Mouse (Mus musculus) liver, embryonic 12.5 days (tissue): ENCODE data around the gene Dcdc2b. TPM values are rescaled to one million over a fixed set of nuclear protein-coding genes. Genes with fewer than 3 reads are reported as not detected.
A peak's percentile ranks its signal among the peaks of the same experiment; 100 is the strongest.

Experiments
- ATAC-seq: fragments of 200-750 bp; cut with Nextera tagmentation; 2 replicates; pipeline ENCODE4 v1.8.0; 2017; ENCODE audit warnings: moderate number of reproducible peaks, mild to moderate bottlenecking, moderate library complexity
- H3K27ac ChIP-seq: fragments of 300-500 bp; sonication (generic); 2 replicates; pipeline ENCODE4 v1.5.1; 2016; ENCODE audit warnings: mild to moderate bottlenecking
- H3K27me3 ChIP-seq: fragments of 300-500 bp; sonication (generic); replicated peaks from 2 replicates; pipeline ENCODE4 v1.6.1; 2016; ENCODE audit warnings: mild to moderate bottlenecking, moderate library complexity
- H3K36me3 ChIP-seq: fragments of 300-500 bp; sonication (generic); 2 replicates; pipeline ENCODE4 v1.6.1; 2016; ENCODE audit warnings: mild to moderate bottlenecking, moderate library complexity
- H3K4me1 ChIP-seq: fragments of 300-500 bp; sonication (generic); 2 replicates; pipeline ENCODE4 v1.6.1; 2016
- H3K4me2 ChIP-seq: fragments of 300-500 bp; sonication (generic); 2 replicates; pipeline ENCODE4 v1.6.1; 2016; ENCODE audit warnings: mild to moderate bottlenecking, moderate library complexity
- H3K4me3 ChIP-seq: fragments of 300-500 bp; sonication (generic); 2 replicates; pipeline ENCODE4 v1.5.1; 2016; ENCODE audit warnings: mild to moderate bottlenecking, moderate library complexity
- H3K9ac ChIP-seq: fragments of 300-500 bp; sonication (generic); 2 replicates; pipeline ENCODE4 v1.6.1; 2016; ENCODE audit warnings: mild to moderate bottlenecking, moderate library complexity
- H3K9me3 ChIP-seq: fragments of 300-500 bp; sonication (generic); replicated peaks from 2 replicates; pipeline ENCODE4 v1.6.1; 2016; ENCODE audit warnings: mild to moderate bottlenecking, moderate library complexity
- WGBS: fragments of 180-500 bp; shearing (Covaris S2); methylation state at CpG from one replicate; pipeline ENCODE4 v1.1.7; 2016; ENCODE audit not compliant: insufficient replicate concordance; 5-methylcytosine and 5-hydroxymethylcytosine counted together
- polyA plus RNA-seq: library from polyadenylated mRNA; unstranded; fragments of >200 nt; fragmentation: Nextera tagmentation; extraction: Ambion mirVana; gene quantifications from 2 replicates; pipeline ENCODE4 v1.2.1, GENCODE M21; 2016

The Dcdc2b gene
- polyA plus RNA-seq, 1 experiment from 2014 or later: 1.3 TPM

GRCm38 (mm10) chr4:129618786-129619691 is 5.0 kb upstream of the Dcdc2b start, which contains the start of gene Iqcc:
Gene Iqcc (minus strand): TSS chr4:129619099.
- peak within 1 kb of the TSS; percentile 82 for H3K27ac ChIP-seq
- H3K4me1 ChIP-seq: peaks cover 47% of the 10 kb centered on the region
- peak within 1 kb of the TSS; percentile 86 for H3K9ac ChIP-seq
- peak within 1 kb of the TSS; percentile 74 for H3K4me3 ChIP-seq
- peak; percentile 91 for ATAC-seq
- H3K27me3 ChIP-seq: no peaks in the 10 kb centered on the region
- H3K9me3 ChIP-seq: no peaks in the 10 kb centered on the region
- H3K36me3 ChIP-seq: peaks cover 24% of the 10 kb centered on the region
- WGBS: 5% methylated on average over 44 of the region's 44 CpGs
- peak within 1 kb of the TSS; percentile 91 for H3K4me2 ChIP-seq

GRCm38 (mm10) chr4:129618031-129618430 is 4.0 kb upstream of the Dcdc2b start:
- H3K4me2 ChIP-seq: peak overlapping the region; percentile 91
- no peak for ATAC-seq
- 86% methylated on average over 5 of the region's 5 CpGs for WGBS
- peaks cover 28% of the 10 kb centered on the region for H3K36me3 ChIP-seq
- H3K4me3 ChIP-seq: peak overlapping the region; percentile 74
- peak overlapping the region; percentile 82 for H3K27ac ChIP-seq
- H3K9me3 ChIP-seq: no peaks in the 10 kb centered on the region
- H3K4me1 ChIP-seq: peaks cover 37% of the 10 kb centered on the region
- H3K27me3 ChIP-seq: no peaks in the 10 kb centered on the region
- peak overlapping the region; percentile 86 for H3K9ac ChIP-seq

GRCm38 (mm10) chr4:129617121-129617641 is 3.1 kb upstream of the Dcdc2b start:
- no peak for ATAC-seq
- Histone ChIP-seq H3K9me3 (no peaks in the 10 kb centered on the region), H3K27ac (no peak overlapping the region), H3K4me1 (peaks cover 29% of the 10 kb centered on the region), H3K4me2 (no peak overlapping the region), H3K36me3 (peaks cover 28% of the 10 kb centered on the region), H3K9ac (no peak overlapping the region), H3K4me3 (no peak overlapping the region), H3K27me3 (no peaks in the 10 kb centered on the region)
- 87% methylated on average over 7 of the region's 7 CpGs for WGBS

- Histone ChIP-seq H3K27me3 (no peaks in the 10 kb centered on the region), H3K4me1 (peaks cover 27% of the 10 kb centered on the region), H3K4me3 (no peak overlapping the region), H3K9ac (no peak overlapping the region), H3K36me3 (peaks cover 28% of the 10 kb centered on the region), H3K27ac (no peak overlapping the region), H3K9me3 (no peaks in the 10 kb centered on the region), H3K4me2 (no peak overlapping the region)
- no peak for ATAC-seq
- WGBS: 86% methylated on average over 3 of the region's 3 CpGs
These were observed 2.6 kb upstream of the Dcdc2b start for GRCm38 (mm10) chr4:129616631-129617030.

DNA sequence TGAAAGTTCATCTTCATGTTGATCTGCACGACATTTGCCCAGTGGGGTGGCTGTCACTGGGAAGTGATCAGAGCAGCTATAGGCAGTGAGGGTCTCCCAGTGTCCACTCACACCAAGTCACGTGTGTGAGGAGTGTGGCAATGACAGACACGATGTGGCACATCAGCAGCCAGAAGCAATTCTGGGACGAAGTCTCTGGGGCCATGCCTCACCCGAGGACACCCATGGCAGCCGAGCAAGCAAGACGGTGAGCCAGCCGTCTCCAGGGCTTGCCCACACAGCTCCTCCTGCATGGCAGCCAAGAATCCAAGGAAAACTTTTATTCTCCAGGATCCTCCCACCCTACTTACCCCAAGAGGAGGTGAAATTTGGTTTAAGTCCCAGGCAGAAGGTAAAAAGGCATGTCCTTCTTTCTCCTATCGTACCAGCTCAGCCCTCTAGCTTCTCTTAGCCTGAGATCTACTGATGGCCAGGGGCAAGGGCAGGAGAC is 1.8 kb upstream of the Dcdc2b start:
- Histone ChIP-seq H3K4me1 (peaks cover 21% of the 10 kb centered on the region), H3K4me3 (no peak overlapping the region), H3K27me3 (no peaks in the 10 kb centered on the region), H3K4me2 (no peak overlapping the region), H3K27ac (no peak overlapping the region), H3K9ac (no peak overlapping the region), H3K9me3 (no peaks in the 10 kb centered on the region), H3K36me3 (peaks cover 28% of the 10 kb centered on the region)
- no peak for ATAC-seq
- 81% methylated on average over 9 of the region's 9 CpGs for WGBS

GRCm38 (mm10) chr4:129610472-129610871 is 3.6 kb downstream of the Dcdc2b start:
- Histone ChIP-seq H3K4me3 (no peak overlapping the region), H3K36me3 (peaks cover 49% of the 10 kb centered on the region), H3K27me3 (no peaks in the 10 kb centered on the region), H3K9me3 (no peaks in the 10 kb centered on the region), H3K9ac (no peak overlapping the region), H3K27ac (no peak overlapping the region), H3K4me2 (no peak overlapping the region), H3K4me1 (peaks cover 15% of the 10 kb centered on the region)
- WGBS: 64% methylated on average over 4 of the region's 4 CpGs
- ATAC-seq: no peak

GRCm38 (mm10) chr4:129610026-129610425 is 4.0 kb downstream of the Dcdc2b start:
- Histone ChIP-seq H3K4me2 (no peak overlapping the region), H3K9me3 (no peaks in the 10 kb centered on the region), H3K36me3 (peaks cover 54% of the 10 kb centered on the region), H3K9ac (no peak overlapping the region), H3K4me3 (no peak overlapping the region), H3K27me3 (no peaks in the 10 kb centered on the region), H3K4me1 (peaks cover 15% of the 10 kb centered on the region), H3K27ac (peak overlapping the region; percentile 2; the same call in 1 of the 2 replicates)
- 78% methylated on average over 4 of the region's 4 CpGs for WGBS
- ATAC-seq: no peak

GRCm38 (mm10) chr4:129609139-129609631 is 4.9 kb downstream of the Dcdc2b start:
- H3K4me3 ChIP-seq: no peak overlapping the region
- no peaks in the 10 kb centered on the region for H3K27me3 ChIP-seq
- peak overlapping the region; percentile 2 for H3K27ac ChIP-seq
- no peak overlapping the region for H3K9ac ChIP-seq
- no peak overlapping the region for H3K4me2 ChIP-seq
- 71% methylated on average over 12 of the region's 12 CpGs for WGBS
- H3K9me3 ChIP-seq: no peaks in the 10 kb centered on the region
- peaks cover 15% of the 10 kb centered on the region for H3K4me1 ChIP-seq
- peaks cover 60% of the 10 kb centered on the region for H3K36me3 ChIP-seq
- ATAC-seq: no peak; the same call in 1 of the 2 replicates

DNA sequence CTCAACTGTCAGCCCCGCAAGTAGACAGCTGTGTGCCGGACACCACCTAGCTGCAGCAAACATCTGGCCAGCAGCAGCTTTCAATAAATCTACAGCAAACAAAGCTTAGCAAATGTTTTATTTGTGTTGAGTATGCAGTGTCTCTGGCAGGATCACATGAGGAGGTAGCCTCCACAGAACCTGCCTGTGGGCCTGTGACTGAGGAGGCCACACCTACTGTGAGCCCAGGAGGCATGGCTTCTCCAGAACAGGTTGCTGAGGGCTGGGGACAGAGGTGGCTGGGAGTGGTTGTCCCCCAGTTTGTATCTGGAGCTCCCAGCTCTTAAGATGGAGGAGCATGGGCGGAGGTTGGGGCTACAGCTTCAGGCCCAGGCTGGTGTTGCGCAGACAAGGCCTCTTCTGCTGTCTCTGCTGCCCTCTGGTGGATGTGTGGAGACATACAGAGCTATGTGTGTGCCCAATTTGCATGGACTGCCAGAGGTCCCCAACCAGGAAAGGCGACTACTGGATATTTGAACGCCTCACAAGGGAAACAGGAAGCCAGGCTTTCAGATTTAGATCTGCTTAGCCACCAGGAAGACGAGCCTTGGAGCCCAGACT is 5.5 kb downstream of the Dcdc2b start:
- H3K4me2 ChIP-seq: peak overlapping the region; percentile 14
- ATAC-seq: peak; percentile 89
- no peaks in the 10 kb centered on the region for H3K9me3 ChIP-seq
- peak overlapping the region; percentile 80 for H3K27ac ChIP-seq
- no peaks in the 10 kb centered on the region for H3K27me3 ChIP-seq
- WGBS: 37% methylated on average over 7 of the region's 7 CpGs
- H3K4me3 ChIP-seq: no peak overlapping the region
- peaks cover 16% of the 10 kb centered on the region for H3K4me1 ChIP-seq
- H3K9ac ChIP-seq: 0 out of 2 replicates have a peak overlapping the region, but pooled peaks have one; percentile 15
- H3K36me3 ChIP-seq: peaks cover 61% of the 10 kb centered on the region

DNA sequence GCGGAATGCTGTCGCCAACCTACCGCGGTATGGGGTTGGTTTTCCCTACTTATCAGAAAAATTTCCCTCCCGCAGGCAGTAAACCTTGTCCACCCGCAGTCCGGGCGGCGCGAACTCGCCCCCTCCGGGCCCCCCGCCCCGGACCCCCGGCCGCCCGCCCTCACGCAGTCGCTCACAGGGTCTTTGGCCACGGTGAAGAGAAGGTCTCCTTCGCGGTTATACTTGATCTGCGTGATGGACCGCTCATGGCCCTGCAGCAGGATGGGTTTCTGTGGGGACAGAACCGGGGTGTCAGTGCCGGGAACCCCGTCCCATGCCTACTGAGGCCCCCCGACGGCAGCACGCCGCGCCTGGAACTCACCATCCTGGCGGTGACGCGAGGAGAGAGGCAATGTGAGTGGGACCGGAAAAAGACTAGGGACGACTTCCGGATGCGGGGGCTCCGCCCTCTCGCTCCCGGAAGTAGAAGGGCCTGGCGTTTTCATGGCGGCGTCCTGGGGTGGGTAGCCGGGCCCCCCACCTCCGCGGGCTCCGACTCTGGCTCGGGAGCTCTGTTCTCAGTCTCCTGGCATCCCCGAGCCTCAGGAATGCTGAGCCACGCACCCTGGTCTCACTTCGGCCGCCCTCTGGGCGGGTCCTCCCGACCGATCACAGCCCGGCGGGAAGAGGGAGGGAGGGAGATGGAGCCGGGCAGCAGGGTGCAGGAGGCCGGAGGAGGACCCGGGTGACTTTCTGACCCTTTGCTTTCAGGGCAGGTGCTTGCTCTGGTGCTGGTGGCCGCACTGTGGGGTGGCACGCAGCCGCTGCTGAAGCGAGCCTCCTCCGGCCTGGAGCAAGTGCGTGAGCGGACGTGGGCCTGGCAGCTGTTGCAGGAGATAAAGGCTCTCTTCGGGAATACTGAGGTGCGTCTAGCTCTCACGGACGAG is 13.6 kb downstream of the Dcdc2b start, which contains the start of the genes Eif3i and Tmem234:
TSS of gene Eif3i (minus strand) at position 416 of the 926 bp plus-strand sequence.
TSS of gene Tmem234 (plus strand) at position 436 of the 926 bp plus-strand sequence.
- H3K36me3 ChIP-seq: peaks cover 77% of the 10 kb centered on the region
- H3K4me2 ChIP-seq: peak within 1 kb of the TSS; percentile 94
- H3K4me1 ChIP-seq: peaks cover 40% of the 10 kb centered on the region
- H3K27me3 ChIP-seq: no peaks in the 10 kb centered on the region
- peak; percentile 90 for ATAC-seq
- peak within 1 kb of the TSS; percentile 90 for H3K27ac ChIP-seq
- no peaks in the 10 kb centered on the region for H3K9me3 ChIP-seq
- peak within 1 kb of the TSS; percentile 96 for H3K9ac ChIP-seq
- 1% methylated on average over 74 of the region's 74 CpGs for WGBS
- H3K4me3 ChIP-seq: peak within 1 kb of the TSS; percentile 96

DNA sequence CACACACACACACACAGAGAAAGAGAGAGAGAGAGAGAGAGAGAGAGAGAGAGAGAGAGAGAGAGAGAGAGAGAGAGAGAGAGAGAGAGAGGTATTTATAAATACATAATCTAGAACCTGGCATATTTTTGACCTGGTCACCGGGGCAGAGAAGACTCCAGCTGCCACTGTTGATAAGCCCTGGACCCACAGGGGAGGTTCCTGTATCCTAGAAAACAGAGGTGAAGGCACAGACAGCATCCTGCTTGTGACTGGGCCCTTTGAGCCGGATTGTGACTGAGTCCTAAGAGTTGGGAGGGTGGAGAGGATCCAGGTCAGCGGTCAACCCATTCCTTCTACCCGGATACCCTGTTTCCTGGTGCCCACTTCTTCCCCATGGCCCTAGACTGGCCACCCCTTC is 25.2 kb downstream of the Dcdc2b start:
- H3K4me1 ChIP-seq: peaks cover 50% of the 10 kb centered on the region
- H3K36me3 ChIP-seq: peaks cover 39% of the 10 kb centered on the region
- no peak overlapping the region for H3K4me3 ChIP-seq
- H3K4me2 ChIP-seq: peak overlapping the region; percentile 39
- WGBS: 49% methylated on average over 4 of the region's 4 CpGs
- peak overlapping the region; percentile 84 for H3K27ac ChIP-seq
- peak overlapping the region; percentile 37 for H3K9ac ChIP-seq
- ATAC-seq: peak; percentile 72
- H3K9me3 ChIP-seq: no peaks in the 10 kb centered on the region
- H3K27me3 ChIP-seq: no peaks in the 10 kb centered on the region
